Mouse (Mus musculus): ENCODE measurements around the gene Dcpp2.

DNA sequence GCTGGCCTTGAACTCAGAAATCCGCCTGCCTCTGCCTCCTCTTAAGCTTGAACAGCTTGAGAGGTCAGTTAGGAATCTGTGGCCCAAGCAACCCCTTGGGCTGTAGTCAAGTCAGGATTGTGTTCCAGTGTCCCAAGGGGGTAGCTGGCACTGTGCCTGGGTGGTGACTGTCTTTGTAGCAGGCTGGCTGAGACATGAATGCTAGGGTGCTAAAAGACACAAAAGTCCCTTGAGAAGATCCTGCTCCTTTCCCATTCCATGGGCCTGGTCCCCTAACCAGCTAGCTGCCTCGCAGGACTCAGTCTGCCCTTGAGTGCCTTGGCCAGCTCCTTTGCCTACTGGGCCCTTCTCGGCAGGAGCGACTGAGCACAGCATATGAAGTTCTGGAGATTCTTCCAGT is 17.8 kb upstream of the Dcpp2 start:
- TF ChIP-seq POLR2A (IDR thresholded peaks at IDR 0.05; ENCODE audit: borderline replicate concordance, control insufficient read depth, low read depth, low read length): no peak
- TF ChIP-seq CTCF (IDR thresholded peaks at IDR 0.05; ENCODE audit: control insufficient read depth, insufficient read depth, low read length): no peak
